Mouse (Mus musculus) left cerebral cortex, postnatal 25 days (tissue): ENCODE results near the gene Ybx2. TPM values are rescaled to one million over a fixed set of nuclear protein-coding genes. Genes with fewer than 3 reads are reported as not detected.

Experiments used
- DNase-seq, 2 experiments: peaks; one replicate each; pipeline ENCODE4 v3.0.0; 2022; ENCODE audit warnings: low spot score in 2 of 2, mixed read lengths in 1 of 2
- intact Hi-C: fragments of 180-260 bp; cut with DNase I; formaldehyde crosslinking; loops from one replicate; pipeline ENCODE4 v1.15.1; 2025
- total RNA-seq, 2 experiments: library from RNA; stranded (reverse); gene quantifications; 2 replicates each; pipeline ENCODE4 v1.2.3; 2021

Gene Ybx2
- 10 to 100 TPM in 1 of 2 experiments, 1 to 10 TPM in 1; 6.1 to 10.7 TPM for total RNA-seq

- DNase-seq: peak; percentile 87 to 93
- intact Hi-C loops: loop anchor here (2.0 kb wide), 1 partner anchor 45 kb away; the partner anchor contains the start of gene Ctdnep1
Observed at GRCm38 (mm10) chr11:69935137-69935879, at the start of gene Ybx2. Ybx2 (plus strand) TSS chr11:69935796.

DNA sequence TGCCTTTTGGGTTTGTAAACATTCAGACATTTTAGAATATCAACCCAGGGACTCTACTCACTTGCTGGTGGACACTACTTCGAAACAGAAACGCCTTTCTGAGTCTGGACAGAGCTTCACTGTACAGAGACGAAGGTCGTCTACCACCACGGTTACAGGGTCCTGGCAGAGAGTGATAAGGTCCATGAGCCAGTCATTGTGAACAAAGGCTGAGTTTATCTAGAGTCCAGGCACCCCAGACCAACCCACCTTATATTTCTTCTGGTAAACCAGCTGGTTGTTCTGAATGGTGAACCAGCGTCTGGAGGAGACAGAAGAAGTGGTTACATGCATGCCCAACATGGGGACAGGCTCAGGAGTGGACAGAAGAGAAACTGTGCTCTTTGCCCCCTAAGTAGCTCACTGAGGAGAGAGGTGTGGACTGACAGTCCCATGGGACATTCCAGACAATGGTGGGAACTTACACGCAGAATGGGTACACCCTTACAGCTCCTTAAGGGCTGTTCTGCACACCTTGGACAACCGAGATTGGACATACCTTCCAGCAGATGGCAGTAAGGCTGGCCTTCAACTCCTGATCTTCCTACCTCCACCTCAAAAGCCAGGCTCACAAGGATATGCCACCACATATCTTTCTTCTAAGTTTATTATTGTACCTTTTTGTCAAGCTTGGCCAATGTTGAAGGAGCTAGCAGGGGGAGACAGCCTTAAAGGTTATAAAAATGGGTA lies 48.5 kb upstream of the Ybx2 start:
- intact Hi-C loops: no loop called here

GRCm38 (mm10) chr11:69891482-69891881 lies 44.1 kb upstream of the Ybx2 start:
- intact Hi-C loops: no loop called here
- peak in 1 of 2 experiments; percentile 47 for DNase-seq

More for the DNA sequence above, 48.5 kb upstream of the Ybx2 start:
- no peak for DNase-seq

DNA sequence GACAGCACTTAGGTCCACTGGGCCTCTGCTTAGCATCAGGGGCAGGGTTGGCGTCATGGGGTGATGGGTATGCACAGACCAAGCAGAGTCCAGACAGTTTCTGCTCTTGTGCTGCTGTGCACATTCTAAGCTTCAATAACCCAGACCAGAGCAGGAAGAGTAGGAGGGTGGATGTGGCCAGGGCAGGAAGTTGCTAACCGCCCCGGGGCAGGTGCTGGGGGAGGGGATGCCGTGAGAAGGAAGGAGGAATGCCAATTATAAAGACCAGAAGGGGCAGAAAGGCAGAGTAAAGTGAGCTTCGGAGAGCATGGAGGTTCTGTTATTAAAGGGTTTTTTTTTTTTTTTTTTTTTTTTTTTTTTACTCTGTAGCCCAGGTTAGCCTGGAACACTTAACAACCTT lies 40.9 kb upstream of the Ybx2 start:
- intact Hi-C loops: no loop called here
- DNase-seq: no peak

- no peak for DNase-seq
- intact Hi-C loops: no loop called here
Observed at GRCm38 (mm10) chr11:69895291-69895690, 40.3 kb upstream of the Ybx2 start, which contains the start of gene Acap1. Acap1 (minus strand) TSS chr11:69895539.

DNA sequence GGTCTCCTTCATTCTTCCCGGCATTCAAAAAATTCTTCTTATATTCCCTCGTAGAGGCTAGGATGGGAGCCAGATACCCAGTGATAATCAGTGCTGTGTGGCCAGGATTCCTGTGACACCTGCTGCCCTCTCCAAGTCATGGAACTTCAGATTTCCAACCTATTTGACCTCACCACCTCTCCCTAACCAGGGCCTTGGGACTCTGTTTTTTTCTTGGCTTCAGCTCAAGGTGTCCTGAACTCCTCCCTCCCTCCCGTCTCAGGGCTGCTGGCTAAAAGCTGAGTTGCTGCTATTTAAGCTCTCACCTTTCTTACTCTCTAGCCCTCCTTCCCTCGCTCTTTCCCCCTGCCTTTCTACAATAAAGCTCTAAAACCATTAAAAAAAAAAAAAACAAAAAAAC lies 35.7 kb upstream of the Ybx2 start:
- no peak for DNase-seq
- intact Hi-C loops: no loop called here

- peak; percentile 83 to 95 for DNase-seq
- intact Hi-C loops: loop anchor here (1.0 kb wide), 1 partner anchor 21 kb away; the partner anchor contains the start of gene Eif5a
Observed at GRCm38 (mm10) chr11:69900471-69901405, 34.9 kb upstream of the Ybx2 start, which contains the start of the genes 2810408A11Rik and Neurl4. 2810408A11Rik (minus strand) TSS chr11:69900987. Neurl4 (plus strand) TSS chr11:69901072.

GRCm38 (mm10) chr11:69901406-69901846 lies 34.2 kb upstream of the Ybx2 start:
- peak; percentile 97 to 99 for DNase-seq
- intact Hi-C loops: loop anchor here (1.0 kb wide), 1 partner anchor 20 kb away; the partner anchor contains the start of gene Eif5a

GRCm38 (mm10) chr11:69901993-69902392 lies 33.6 kb upstream of the Ybx2 start:
- peak in 1 of 2 experiments; percentile 27 for DNase-seq
- intact Hi-C loops: loop anchor here (1.0 kb wide), 1 partner anchor 19 kb away; the partner anchor contains the start of gene Eif5a

GRCm38 (mm10) chr11:69902972-69903371 lies 32.6 kb upstream of the Ybx2 start:
- intact Hi-C loops: no loop called here

DNA sequence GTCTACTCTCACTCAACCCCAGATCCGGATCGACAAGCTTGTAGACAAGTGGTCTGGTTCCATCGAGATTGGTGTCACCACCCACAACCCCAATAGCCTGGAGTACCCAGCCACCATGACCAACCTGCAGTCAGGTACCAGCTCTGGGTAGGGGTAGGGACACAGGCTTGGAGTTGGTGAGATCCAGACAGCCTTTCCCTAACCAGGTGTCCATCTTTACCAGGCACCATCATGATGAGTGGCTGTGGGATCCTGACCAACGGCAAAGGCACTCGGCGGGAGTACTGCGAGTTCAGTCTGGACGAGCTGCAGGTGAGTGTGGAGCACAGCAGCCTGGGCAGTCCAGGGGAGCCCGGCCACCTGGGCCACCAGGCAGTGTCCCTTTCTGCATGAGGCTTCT lies 31.3 kb upstream of the Ybx2 start:
- intact Hi-C loops: no loop called here
- DNase-seq: no peak

More at GRCm38 (mm10) chr11:69902972-69903371, 32.6 kb upstream of the Ybx2 start:
- DNase-seq: no peak

DNA sequence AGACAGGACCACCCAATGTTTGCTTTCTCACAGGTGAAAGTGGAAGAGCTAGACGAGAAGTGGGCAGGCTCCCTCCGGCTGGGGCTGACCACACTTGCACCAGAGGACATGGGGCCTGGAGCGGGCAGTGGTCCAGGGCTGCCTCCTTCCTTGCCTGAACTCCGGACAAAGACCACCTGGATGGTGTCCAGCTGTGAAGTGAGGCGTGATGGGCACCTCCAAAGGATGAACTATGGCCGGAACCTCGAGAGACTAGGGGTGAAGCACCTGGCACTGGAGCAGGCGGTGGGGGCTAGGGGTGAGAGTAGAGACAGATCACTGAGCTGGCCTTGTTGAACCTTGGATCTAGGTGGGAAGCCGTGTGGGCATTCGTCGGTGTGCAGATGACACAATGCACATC lies 27.0 kb upstream of the Ybx2 start:
- intact Hi-C loops: no loop called here

DNA sequence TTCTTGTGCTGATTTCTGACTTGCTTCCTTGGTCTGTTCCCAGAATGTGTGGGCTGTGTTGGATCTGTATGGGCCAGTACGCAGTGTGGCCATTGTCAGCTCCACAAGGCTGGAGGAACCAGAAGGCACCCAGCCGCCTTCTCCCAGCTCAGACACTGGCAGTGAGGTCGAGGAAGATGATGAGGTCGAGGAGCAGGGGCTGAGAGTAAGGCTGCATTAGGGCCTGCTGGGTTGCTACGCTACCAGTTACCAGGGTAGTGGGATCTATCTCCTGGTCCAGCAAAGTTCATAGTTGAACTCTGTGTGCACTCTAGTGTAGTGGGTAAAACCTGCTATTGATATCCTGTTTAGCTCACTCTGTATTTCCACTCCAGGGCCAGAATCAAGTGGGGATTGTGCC lies 26.4 kb upstream of the Ybx2 start:
- intact Hi-C loops: no loop called here

More for the DNA sequence above, 27.0 kb upstream of the Ybx2 start:
- no peak for DNase-seq

GRCm38 (mm10) chr11:69910177-69910576 lies 25.4 kb upstream of the Ybx2 start:
- intact Hi-C loops: no loop called here

More for the DNA sequence above, 26.4 kb upstream of the Ybx2 start:
- no peak for DNase-seq

DNA sequence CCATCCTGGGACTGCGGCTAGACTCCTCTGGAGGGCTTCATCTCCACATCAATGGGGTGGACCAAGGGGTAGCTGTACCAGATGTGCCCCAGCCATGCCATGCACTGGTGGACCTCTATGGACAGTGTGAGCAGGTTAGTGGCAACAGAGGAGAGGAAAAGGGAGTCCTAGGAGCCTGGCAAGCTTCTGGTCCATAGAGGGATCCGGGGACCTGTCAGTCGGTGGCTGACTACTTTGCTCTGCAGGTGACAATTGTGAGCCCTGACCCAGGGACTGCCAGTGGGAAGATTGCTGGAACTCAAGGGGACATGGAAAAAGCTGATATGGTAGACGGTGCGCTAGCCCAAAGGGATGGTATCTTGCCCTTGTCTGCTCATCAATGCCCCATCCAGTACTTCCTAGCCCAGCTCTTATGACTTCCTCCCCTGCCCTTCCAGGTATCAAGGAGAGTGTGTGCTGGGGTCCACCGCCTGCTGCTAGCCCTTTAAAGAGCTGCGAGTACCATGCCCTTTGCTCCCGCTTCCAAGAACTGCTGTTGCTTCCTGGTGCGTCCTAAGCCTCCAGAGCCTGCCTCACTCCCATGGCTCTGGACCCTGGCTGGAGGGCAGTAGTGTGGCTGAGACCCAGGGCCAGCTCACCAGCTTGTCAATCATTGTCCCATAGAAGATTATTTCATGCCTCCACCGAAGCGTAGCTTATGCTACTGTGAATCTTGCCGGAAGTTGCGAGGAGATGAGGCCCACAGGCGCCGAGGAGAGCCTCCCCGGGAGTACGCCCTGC lies 24.6 kb upstream of the Ybx2 start:
- no peak for DNase-seq
- intact Hi-C loops: no loop called here

More at GRCm38 (mm10) chr11:69910177-69910576, 25.4 kb upstream of the Ybx2 start:
- DNase-seq: no peak

GRCm38 (mm10) chr11:69911701-69912100 lies 23.9 kb upstream of the Ybx2 start:
- DNase-seq: no peak
- intact Hi-C loops: no loop called here

GRCm38 (mm10) chr11:69912716-69913530 lies 22.7 kb upstream of the Ybx2 start:
- intact Hi-C loops: no loop called here
- DNase-seq: no peak
